Mouse (Mus musculus) MEL (cell line): ENCODE measurements around the gene Papss2. TPM values are rescaled to one million over a fixed set of nuclear protein-coding genes. Genes with fewer than 3 reads are reported as not detected.
A peak's percentile ranks its signal among the peaks of the same experiment; 100 is the strongest.

Experiments
- DNase-seq: peaks from one replicate; pipeline ENCODE4 v3.0.0; 2011; ENCODE audit warnings: low read depth, low spot score
- H3K27ac ChIP-seq: 2 replicates; pipeline ENCODE4 v1.5.1; 2012; ENCODE audit warnings: low read depth, mild to moderate bottlenecking, control low read depth, low read length, moderate library complexity; ENCODE audit not compliant: control insufficient read depth
- H3K27me3 ChIP-seq, 2 experiments: fragments of 150-350 bp in 1 of 2; sonication (generic) in 1 of 2; 2 replicates each; pipeline ENCODE4 v1.6.1; 2012; ENCODE audit warnings: low read length in 2 of 2, mild to moderate bottlenecking in 2 of 2, improper control_type of control experiment in 1 of 2, moderate library complexity in 1 of 2; ENCODE audit not compliant: insufficient read depth in 2 of 2, control insufficient read depth in 1 of 2
- H3K36me3 ChIP-seq, 2 experiments: 2 replicates each; pipeline ENCODE4 v1.6.1; 2012 to 2014; ENCODE audit warnings: low read length in 2 of 2, improper control_type of control experiment in 1 of 2, inconsistent platforms in 1 of 2, mild to moderate bottlenecking in 1 of 2; ENCODE audit not compliant: insufficient read depth in 2 of 2, control insufficient read depth in 1 of 2
- H3K4me1 ChIP-seq, 2 experiments: fragments of 150-350 bp in 1 of 2; sonication (generic) in 1 of 2; 2 replicates each; pipeline ENCODE4 v1.6.1; 2012; ENCODE audit warnings: low read length in 2 of 2, improper control_type of control experiment in 1 of 2, mild to moderate bottlenecking in 1 of 2; ENCODE audit not compliant: insufficient read depth in 2 of 2, control insufficient read depth in 1 of 2
- H3K4me3 ChIP-seq, 2 experiments: fragments of 150-350 bp in 1 of 2; sonication (generic) in 1 of 2; 2 replicates each; pipeline ENCODE4 v1.5.1; 2012; ENCODE audit warnings: low read depth in 2 of 2, low read length in 2 of 2, mild to moderate bottlenecking in 2 of 2, moderate library complexity in 2 of 2, control low read depth in 1 of 2, improper control_type of control experiment in 1 of 2; ENCODE audit not compliant: control insufficient read depth in 1 of 2, insufficient read depth in 1 of 2
- H3K79me2 ChIP-seq: 2 replicates; pipeline ENCODE4 v1.6.1; 2012; ENCODE audit warnings: mild to moderate bottlenecking, low read length, moderate library complexity; ENCODE audit not compliant: control insufficient read depth, poor library complexity, insufficient read depth
- H3K9ac ChIP-seq: 2 replicates; pipeline ENCODE4 v1.6.1; 2012; ENCODE audit warnings: low read depth, mild to moderate bottlenecking, control low read depth, low read length, moderate library complexity; ENCODE audit not compliant: control insufficient read depth, poor library complexity, severe bottlenecking
- H3K9me3 ChIP-seq: fragments of 150-350 bp; sonication (generic); replicated peaks from 2 replicates; pipeline ENCODE4 v1.6.1; 2012; ENCODE audit warnings: mild to moderate bottlenecking, low read length, improper control_type of control experiment, moderate library complexity; ENCODE audit not compliant: insufficient read depth
- BHLHE40 ChIP-seq: IDR thresholded peaks from 2 replicates; pipeline ENCODE4 v1.6.1; 2012; ENCODE audit warnings: low read depth, mild to moderate bottlenecking, inconsistent platforms, low read length, improper control_type of control experiment, borderline replicate concordance
- CHD2 ChIP-seq: IDR thresholded peaks from 2 replicates; pipeline ENCODE4 v1.6.1; 2011; ENCODE audit warnings: low read length, improper control_type of control experiment
- EP300 ChIP-seq, 2 experiments: IDR thresholded peaks; 2 replicates each; pipeline ENCODE4 v1.6.1; 2011; ENCODE audit warnings: improper control_type of control experiment in 2 of 2, low read length in 2 of 2, low read depth in 1 of 2, mild to moderate bottlenecking in 1 of 2
- ETS1 ChIP-seq: IDR thresholded peaks from 2 replicates; pipeline ENCODE4 v1.6.1; 2012; ENCODE audit warnings: low read depth, mild to moderate bottlenecking, inconsistent platforms, low read length, improper control_type of control experiment, moderate library complexity
- GABPA ChIP-seq: IDR thresholded peaks from 2 replicates; pipeline ENCODE4 v1.6.1; 2012; ENCODE audit warnings: low read depth, mild to moderate bottlenecking, inconsistent platforms, low read length, improper control_type of control experiment, moderate library complexity
- GATA1 ChIP-seq: IDR thresholded peaks from 2 replicates; pipeline ENCODE4 v1.6.1; 2011; ENCODE audit warnings: low read depth, low read length, improper control_type of control experiment
- JUND ChIP-seq: IDR thresholded peaks from 2 replicates; pipeline ENCODE4 v1.6.1; 2011; ENCODE audit warnings: low read depth, mild to moderate bottlenecking, improper control_type of control experiment, low read length
- MAZ ChIP-seq: IDR thresholded peaks from 2 replicates; pipeline ENCODE4 v1.6.1; 2012; ENCODE audit warnings: low read depth, mild to moderate bottlenecking, inconsistent platforms, low read length, improper control_type of control experiment
- MXI1 ChIP-seq: IDR thresholded peaks from 2 replicates; pipeline ENCODE4 v1.6.1; 2011; ENCODE audit warnings: mild to moderate bottlenecking, low read depth, low read length, improper control_type of control experiment
- NELFE ChIP-seq: IDR thresholded peaks from 2 replicates; pipeline ENCODE4 v1.6.1; 2011; ENCODE audit warnings: low read depth, low read length, improper control_type of control experiment
- POLR2AphosphoS2 ChIP-seq: IDR thresholded peaks from 2 replicates; pipeline ENCODE4 v1.6.1; 2011; ENCODE audit warnings: low read length, improper control_type of control experiment
- RAD21 ChIP-seq: IDR thresholded peaks from 2 replicates; pipeline ENCODE4 v1.6.1; 2011; ENCODE audit warnings: mild to moderate bottlenecking, low read depth, low read length, improper control_type of control experiment
- RCOR1 ChIP-seq: IDR thresholded peaks from 2 replicates; pipeline ENCODE4 v1.6.1; 2012; ENCODE audit warnings: low read depth, mild to moderate bottlenecking, inconsistent platforms, low read length, improper control_type of control experiment
- TAL1 ChIP-seq: IDR thresholded peaks from 2 replicates; pipeline ENCODE4 v1.6.1; 2012; ENCODE audit warnings: mild to moderate bottlenecking, inconsistent platforms, low read length, moderate library complexity, mixed read lengths
- TCF12 ChIP-seq: IDR thresholded peaks from 2 replicates; pipeline ENCODE4 v1.6.1; 2014; ENCODE audit warnings: low read depth, mild to moderate bottlenecking, inconsistent platforms, low read length, improper control_type of control experiment, moderate library complexity
- UBTF ChIP-seq: IDR thresholded peaks from 2 replicates; pipeline ENCODE4 v1.6.1; 2012; ENCODE audit warnings: low read depth, mild to moderate bottlenecking, inconsistent platforms, low read length, improper control_type of control experiment, moderate library complexity, borderline replicate concordance; ENCODE audit not compliant: insufficient read depth
- USF1 ChIP-seq: IDR thresholded peaks from 2 replicates; pipeline ENCODE4 v1.6.1; 2014; ENCODE audit warnings: low read depth, mild to moderate bottlenecking, inconsistent platforms, low read length, improper control_type of control experiment, moderate library complexity
- USF2 ChIP-seq, 2 experiments: IDR thresholded peaks; 2 replicates each; pipeline ENCODE4 v1.6.1; 2011 to 2012; ENCODE audit warnings: improper control_type of control experiment in 2 of 2, low read length in 2 of 2, borderline replicate concordance in 1 of 2, inconsistent platforms in 1 of 2, low read depth in 1 of 2, mild to moderate bottlenecking in 1 of 2; ENCODE audit not compliant: insufficient read depth in 1 of 2
- ZC3H11A ChIP-seq: IDR thresholded peaks from 2 replicates; pipeline ENCODE4 v1.6.1; 2012; ENCODE audit warnings: low read depth, mild to moderate bottlenecking, inconsistent platforms, low read length, improper control_type of control experiment
- ZMIZ1 ChIP-seq: IDR thresholded peaks from 2 replicates; pipeline ENCODE4 v1.6.1; 2012; ENCODE audit warnings: low read depth, mild to moderate bottlenecking, inconsistent platforms, low read length, improper control_type of control experiment, moderate library complexity
- polyA plus RNA-seq, 2 experiments: library from polyadenylated mRNA; stranded (reverse) in 1 of 2; unstranded in 1 of 2; fragments of >175 nt in 1 of 2; fragments of >200 nt in 1 of 2; gene quantifications; 2 replicates each; pipeline versions ENCODE4 v1.2.1 to v1.2.4; 2012; ENCODE audit warnings: low replicate concordance in 2 of 2, low read depth in 1 of 2; ENCODE audit not compliant: insufficient read length in 2 of 2, insufficient read depth in 1 of 2, missing spikeins in 1 of 2
- total RNA-seq: library from RNA; depleted of rRNA; stranded (reverse); fragments of 300-350 nt; gene quantifications from 2 replicates; pipeline ENCODE4 v1.2.3, GENCODE M21; 2012

The Papss2 gene
- total and polyA plus RNA-seq, 3 experiments = 1.7 to 2.6 TPM; not detected in 1

DNA sequence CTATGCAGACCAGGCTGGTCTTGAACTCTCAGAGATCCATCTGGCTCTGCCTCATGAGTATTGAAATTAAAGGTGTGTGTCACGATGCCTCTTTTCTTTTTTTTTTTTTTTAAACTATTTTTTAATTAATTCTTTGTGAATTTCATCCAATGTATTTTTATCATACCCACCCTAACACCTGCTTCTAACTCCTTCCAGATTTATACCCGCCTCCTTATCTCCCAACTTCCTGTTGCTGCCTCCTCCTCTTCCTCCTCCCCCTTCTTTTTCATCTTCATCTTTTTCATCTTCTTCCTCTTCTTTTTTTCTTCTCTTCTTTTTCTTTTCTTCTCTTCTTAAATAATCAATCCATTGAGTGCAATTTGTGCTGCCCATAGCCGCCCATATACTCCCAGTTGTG, 27.1 kb upstream of the Papss2 start:
- peak; percentile 26 for DNase-seq
- Histone ChIP-seq H3K36me3 (peaks cover 0 to 30% of the 10 kb centered on the region in 2 experiments; a peak in 2 of 4 replicates), H3K79me2 (no peaks in the 10 kb centered on the region), H3K4me3 (no peak overlapping the region), H3K4me1 (peaks cover 6 to 44% of the 10 kb centered on the region in 2 experiments; a peak in 3 of 4 replicates), H3K27ac (peak overlapping the region; percentile 29; the same call in 1 of the 2 replicates), H3K9me3 (no peaks in the 10 kb centered on the region), H3K27me3 (no peaks in the 10 kb centered on the region), H3K9ac (no peak overlapping the region)
- TF ChIP-seq EP300 (IDR thresholded peaks at IDR 0.05; ENCODE audit: low read depth in 1 of 2, low read length in 2 of 2) (peak; percentile 52 to 58; a peak in 3 of 4 replicates), MXI1 (no peak), RAD21 (no peak), ETS1 (0 out of 2 replicates have a peak, but pooled peaks have one; percentile 16), RCOR1 (peak; percentile 69), GATA1 (peak; percentile 58), BHLHE40 (no peak)

DNA sequence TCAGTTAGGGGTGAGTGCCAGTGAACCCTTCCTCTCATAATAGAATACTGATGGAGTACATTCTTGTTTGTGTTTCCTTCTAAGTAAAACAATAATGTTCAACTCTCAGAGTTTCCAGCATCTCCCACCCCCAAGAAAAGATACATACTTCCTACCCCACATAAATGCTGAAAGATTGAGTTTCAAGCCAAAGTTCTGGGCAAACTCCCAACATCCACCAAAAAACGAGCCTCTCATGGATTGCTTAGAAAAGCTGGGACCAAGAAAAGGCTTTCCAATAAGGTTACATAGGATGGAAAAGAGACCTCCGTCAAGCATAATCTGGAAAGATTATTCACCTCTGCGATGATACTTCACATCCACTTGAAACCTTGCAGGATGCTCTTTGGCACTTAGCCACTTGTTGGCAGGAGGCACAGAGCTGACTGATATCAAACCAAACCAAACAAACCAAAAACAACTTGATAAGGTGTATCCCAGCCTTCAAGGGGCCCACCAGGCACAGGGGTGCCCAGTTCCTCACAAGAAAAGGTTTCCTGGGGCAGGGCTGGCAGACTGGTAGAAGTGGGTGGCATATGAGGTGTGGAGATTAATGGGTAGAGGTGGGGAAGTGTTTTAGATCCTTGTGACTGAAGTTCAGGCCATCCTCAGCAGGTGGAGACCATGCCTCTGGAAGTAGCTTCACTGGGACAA, 26.5 kb upstream of the Papss2 start:
- peak; percentile 74 for DNase-seq
- Histone ChIP-seq H3K9ac (peak overlapping the region; percentile 54), H3K36me3 (peaks cover 0 to 30% of the 10 kb centered on the region in 2 experiments; a peak in 2 of 4 replicates), H3K79me2 (no peaks in the 10 kb centered on the region), H3K27ac (peak overlapping the region; percentile 92), H3K9me3 (no peaks in the 10 kb centered on the region), H3K4me1 (peaks cover 6 to 46% of the 10 kb centered on the region in 2 experiments; a peak in 3 of 4 replicates), H3K4me3 (peak overlapping the region; percentile 47 to 68), H3K27me3 (no peaks in the 10 kb centered on the region)
- TF ChIP-seq TAL1 = no peak
- no peak for TF ChIP-seq UBTF
- no peak for TF ChIP-seq ZMIZ1
- TF ChIP-seq TCF12 = peak; percentile 80
- peak; percentile 80; the same call in 1 of the 2 replicates for TF ChIP-seq RCOR1
- TF ChIP-seq NELFE = no peak
- no peak for TF ChIP-seq POLR2AphosphoS2
- TF ChIP-seq USF1 = no peak
- TF ChIP-seq GABPA = no peak
- peak; percentile 69 for TF ChIP-seq GATA1
- no peak for TF ChIP-seq CHD2
- TF ChIP-seq JUND = no peak
- TF ChIP-seq BHLHE40 = no peak
- TF ChIP-seq ETS1 = 0 out of 2 replicates have a peak, but pooled peaks have one; percentile 41
- peak; percentile 69 to 87; a peak in 3 of 4 replicates for TF ChIP-seq EP300 (IDR thresholded peaks at IDR 0.05; ENCODE audit: low read depth in 1 of 2, low read length in 2 of 2)
- TF ChIP-seq USF2 (IDR thresholded peaks at IDR 0.05; ENCODE audit: borderline replicate concordance in 1 of 2, insufficient read depth in 1 of 2, low read depth in 1 of 2, low read length in 2 of 2) = no peak
- no peak for TF ChIP-seq MAZ
- no peak for TF ChIP-seq ZC3H11A
